Mouse (Mus musculus) forebrain, embryonic 14.5 days (tissue): ENCODE data around the gene Ythdf1. TPM values are rescaled to one million over a fixed set of nuclear protein-coding genes. Genes with fewer than 3 reads are reported as not detected.
A peak's percentile ranks its signal among the peaks of the same experiment; 100 is the strongest.

Experiments used
- ATAC-seq: fragments of 200-750 bp; cut with Nextera tagmentation; 2 replicates; pipeline ENCODE4 v1.8.0; 2017; ENCODE audit warnings: mild to moderate bottlenecking, moderate library complexity
- DNase-seq: peaks from one replicate; pipeline ENCODE4 v3.0.0-alpha.2; 2015; ENCODE audit warnings: low spot score
- H3K27ac ChIP-seq: fragments of 300-500 bp; sonication (generic); 2 replicates; pipeline ENCODE4 v1.5.1; 2014; ENCODE audit warnings: low read depth, mild to moderate bottlenecking, control low read depth, low read length, moderate library complexity
- H3K27me3 ChIP-seq: fragments of 300-500 bp; sonication (generic); replicated peaks from 2 replicates; pipeline ENCODE4 v1.6.1; 2014; ENCODE audit warnings: low read length, control low read depth, mixed read lengths; ENCODE audit not compliant: control insufficient read depth, insufficient read depth
- H3K36me3 ChIP-seq: fragments of 300-500 bp; sonication (generic); 2 replicates; pipeline ENCODE4 v1.6.1; 2014; ENCODE audit warnings: low read length, control low read depth; ENCODE audit not compliant: control insufficient read depth, insufficient read depth
- H3K4me1 ChIP-seq: fragments of 300-500 bp; sonication (generic); 2 replicates; pipeline ENCODE4 v1.6.1; 2014; ENCODE audit warnings: antibody characterized with exemption, low read length, control low read depth; ENCODE audit not compliant: control insufficient read depth, insufficient read depth
- H3K4me2 ChIP-seq: fragments of 300-500 bp; sonication (generic); 2 replicates; pipeline ENCODE4 v1.6.1; 2014; ENCODE audit warnings: mild to moderate bottlenecking, control low read depth, low read length
- H3K4me3 ChIP-seq: fragments of 300-500 bp; sonication (generic); 2 replicates; pipeline ENCODE4 v1.5.1; 2014; ENCODE audit warnings: low read depth, low read length, control low read depth
- H3K9ac ChIP-seq: fragments of 300-500 bp; sonication (generic); 2 replicates; pipeline ENCODE4 v1.6.1; 2014; ENCODE audit warnings: mild to moderate bottlenecking, low read length, control low read depth, moderate library complexity
- H3K9me3 ChIP-seq: fragments of 300-500 bp; sonication (generic); replicated peaks from 2 replicates; pipeline ENCODE4 v1.6.1; 2016; ENCODE audit warnings: low read length, control low read depth, mixed read lengths; ENCODE audit not compliant: control insufficient read depth
- WGBS: fragments of 180-500 bp; shearing (Covaris S2); extraction: QIAGEN DNeasy Blood & Tissue Kit; methylation state at CpG from one replicate; pipeline ENCODE4 v1.1.7; 2014; 5-methylcytosine and 5-hydroxymethylcytosine counted together
- polyA plus RNA-seq: library from polyadenylated mRNA; unstranded; fragments of >200 nt; fragmentation: Nextera tagmentation; extraction: Ambion mirVana; gene quantifications from 2 replicates; pipeline ENCODE4 v1.2.1, GENCODE M21; 2014

The Ythdf1 gene
- polyA plus RNA-seq, 1 experiment from 2014 or later = 24.5 TPM

DNA sequence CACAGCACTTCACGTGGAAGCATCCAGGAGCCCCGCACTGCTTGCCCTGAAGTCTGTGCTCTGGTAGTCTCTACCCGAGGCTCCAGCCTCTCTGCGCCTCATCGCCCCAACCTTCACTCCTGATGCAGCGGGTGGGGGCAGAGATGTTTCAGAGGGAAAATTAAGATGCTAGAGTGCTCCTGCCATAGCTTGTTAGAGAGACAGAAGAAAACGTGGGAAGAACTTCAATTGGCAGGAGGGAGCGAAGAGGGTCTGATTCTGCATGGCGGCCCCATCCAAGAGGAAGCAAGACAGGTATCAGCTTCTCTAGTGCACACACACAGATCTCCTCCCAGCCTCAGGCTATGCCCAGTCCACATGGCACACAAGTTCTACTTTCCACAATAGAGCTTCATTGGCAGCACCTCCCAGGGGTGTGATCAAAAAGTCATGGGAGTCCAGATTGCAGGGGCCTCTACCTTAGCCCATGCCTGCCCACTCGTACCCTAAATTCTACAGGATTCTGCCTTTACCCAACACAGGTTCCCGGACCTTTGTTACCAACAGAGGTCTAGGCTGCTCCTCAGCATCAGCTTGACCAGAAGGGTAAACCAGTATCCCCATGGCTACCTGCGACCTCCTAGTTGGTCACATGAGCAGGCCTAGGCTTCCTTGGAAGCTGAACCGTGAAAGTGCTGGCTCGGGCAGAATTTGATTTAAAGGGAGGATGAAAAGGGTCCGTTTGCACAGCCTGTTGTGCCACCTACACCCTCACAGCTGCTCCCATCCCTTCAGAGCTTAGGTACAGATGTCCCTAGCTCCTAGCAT lies 23.7 kb downstream of the Ythdf1 start:
- peaks cover 12% of the 10 kb centered on the region for H3K4me1 ChIP-seq
- H3K9ac ChIP-seq = peak overlapping the region; percentile 56; the same call in 1 of the 2 replicates
- peak overlapping the region; percentile 65 for H3K27ac ChIP-seq
- 0 out of 2 replicates have a peak overlapping the region, but pooled peaks have one; percentile 60 for H3K4me2 ChIP-seq
- no peak for DNase-seq
- H3K9me3 ChIP-seq = no peaks in the 10 kb centered on the region
- no peak overlapping the region for H3K4me3 ChIP-seq
- 0 out of 2 replicates have a peak, but pooled peaks cover 9% of the 10 kb centered on the region for H3K27me3 ChIP-seq
- ATAC-seq = no peak
- H3K36me3 ChIP-seq = peaks cover 4% of the 10 kb centered on the region; the same call in 1 of the 2 replicates
- WGBS = 72% methylated on average over 15 of the region's 15 CpGs

DNA sequence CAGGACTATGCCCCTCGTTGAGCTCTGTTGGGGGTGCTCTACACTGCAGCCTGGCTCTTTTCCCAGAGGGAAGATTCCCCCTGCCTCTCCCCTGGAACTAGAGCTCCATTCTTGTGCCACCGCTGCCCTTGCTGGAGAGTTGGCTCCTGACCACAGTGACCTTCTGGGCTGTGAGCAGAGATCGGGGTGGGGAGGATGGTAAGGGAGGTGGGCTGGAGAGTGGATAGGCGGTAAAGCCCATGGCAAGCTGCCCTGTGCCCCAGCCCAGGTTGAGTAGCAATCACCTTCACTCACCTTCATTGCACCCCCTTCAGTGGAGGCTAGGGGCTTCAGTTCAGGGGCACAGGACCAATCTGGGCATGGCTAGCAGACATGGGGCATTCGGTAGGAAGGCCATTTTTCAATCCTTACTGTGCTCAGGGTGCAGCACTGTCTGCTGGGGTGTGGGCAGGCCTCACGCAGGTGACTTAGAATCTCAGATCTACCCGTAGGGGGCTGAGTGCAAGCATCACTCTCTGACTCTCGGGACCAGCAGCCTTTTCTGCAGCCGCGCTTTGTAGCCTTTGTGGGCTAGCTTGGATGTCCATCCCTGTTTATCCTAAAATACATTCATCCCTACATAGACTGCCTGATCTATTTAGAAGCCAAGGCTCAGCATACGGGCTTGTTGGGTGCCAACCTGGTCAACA lies 24.8 kb downstream of the Ythdf1 start:
- WGBS = 80% methylated on average over 11 of the region's 11 CpGs
- Histone ChIP-seq H3K27ac (peak overlapping the region; percentile 65), H3K4me2 (peak overlapping the region; percentile 60), H3K27me3 (0 out of 2 replicates have a peak, but pooled peaks cover 10% of the 10 kb centered on the region), H3K36me3 (peaks cover 4% of the 10 kb centered on the region; the same call in 1 of the 2 replicates), H3K4me1 (peaks cover 12% of the 10 kb centered on the region), H3K9me3 (no peaks in the 10 kb centered on the region), H3K4me3 (peak overlapping the region; percentile 79), H3K9ac (peak overlapping the region; percentile 56)
- ATAC-seq (no peak), DNase-seq (no peak)

DNA sequence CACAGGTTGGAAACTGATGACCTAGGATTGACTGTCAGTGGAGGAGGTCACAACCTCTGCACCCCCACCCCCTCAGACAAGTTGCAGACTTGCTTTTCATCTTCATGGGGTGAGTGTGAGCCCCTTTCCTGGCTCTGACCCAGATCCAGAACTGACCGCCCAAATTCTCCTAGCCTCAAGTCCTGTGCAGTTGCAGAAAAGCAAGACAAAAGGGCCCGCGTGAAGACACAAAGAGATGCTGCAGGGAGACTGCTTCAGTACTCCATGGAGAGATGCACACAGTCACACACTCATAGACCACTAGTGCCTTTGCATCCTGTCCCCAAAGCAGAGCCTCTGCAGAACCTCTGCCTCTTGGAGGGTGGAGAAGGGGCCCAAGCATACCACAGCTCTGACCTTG lies 25.4 kb downstream of the Ythdf1 start:
- Histone ChIP-seq H3K9me3 (no peaks in the 10 kb centered on the region), H3K27me3 (0 out of 2 replicates have a peak, but pooled peaks cover 11% of the 10 kb centered on the region), H3K9ac (peak overlapping the region; percentile 56), H3K4me2 (peak overlapping the region; percentile 60), H3K27ac (peak overlapping the region; percentile 65), H3K36me3 (peaks cover 4% of the 10 kb centered on the region; the same call in 1 of the 2 replicates), H3K4me3 (peak overlapping the region; percentile 79), H3K4me1 (peaks cover 12% of the 10 kb centered on the region)
- 64% methylated on average over 3 of the region's 3 CpGs for WGBS
- ATAC-seq (no peak), DNase-seq (no peak)

DNA sequence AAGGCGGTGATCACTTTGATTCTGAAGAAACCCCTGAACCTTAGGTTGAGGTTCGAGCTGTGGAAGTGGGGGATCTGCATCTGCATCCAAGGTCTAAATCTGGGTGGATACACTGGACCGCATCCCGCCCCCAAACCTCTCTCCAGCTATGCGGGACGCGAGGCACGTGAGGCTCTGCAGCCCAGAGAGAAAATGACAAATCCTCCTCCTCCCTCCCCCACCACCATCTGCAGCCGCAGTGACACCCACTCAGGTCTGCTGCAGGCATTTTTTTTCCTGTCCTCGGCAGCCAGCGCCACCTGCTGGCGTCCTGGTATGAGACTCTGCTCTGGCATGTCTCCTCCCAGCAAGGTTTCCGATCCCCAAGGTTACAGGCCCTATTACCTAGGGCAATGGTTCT lies 26.0 kb downstream of the Ythdf1 start:
- H3K4me3 ChIP-seq = peak overlapping the region; percentile 79
- peak; percentile 61 for ATAC-seq
- peaks cover 18% of the 10 kb centered on the region for H3K4me1 ChIP-seq

DNA sequence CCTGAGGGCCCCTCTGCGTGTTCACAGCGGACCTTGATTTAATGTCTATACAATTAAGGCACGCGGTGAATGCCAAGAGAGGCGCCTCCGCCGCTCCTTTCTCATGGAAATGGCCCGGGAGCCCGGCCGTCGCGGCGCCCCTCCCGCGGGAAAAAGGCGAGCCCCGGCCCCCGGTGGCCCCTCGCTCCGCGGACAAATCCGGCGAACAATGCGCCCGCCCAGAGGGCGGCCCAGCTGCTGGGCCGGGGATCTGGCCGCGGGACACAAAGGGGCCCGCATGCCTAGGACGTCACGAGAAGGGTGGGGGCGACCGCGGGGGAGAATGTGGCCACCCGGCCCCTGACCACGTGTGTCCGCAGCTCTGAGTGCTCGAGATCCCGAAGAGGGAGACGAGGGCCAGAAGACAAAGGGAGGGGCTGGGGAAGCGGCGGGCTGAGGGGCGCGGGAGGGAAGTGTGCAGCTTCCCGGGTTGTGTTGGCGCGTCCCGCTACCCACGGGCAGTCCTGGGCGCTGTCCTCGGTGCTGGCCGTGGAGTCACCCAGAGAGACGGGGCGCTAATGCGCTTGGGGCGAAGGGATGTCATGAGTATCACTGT lies 26.6 kb downstream of the Ythdf1 start:
- peak overlapping the region; percentile 60 for H3K4me2 ChIP-seq
- H3K27ac ChIP-seq = peak overlapping the region; percentile 99
- H3K27me3 ChIP-seq = 0 out of 2 replicates have a peak, but pooled peaks cover 14% of the 10 kb centered on the region
- peak overlapping the region; percentile 99 for H3K9ac ChIP-seq
- no peaks in the 10 kb centered on the region for H3K9me3 ChIP-seq
- H3K4me3 ChIP-seq = peak overlapping the region; percentile 79
- peaks cover 24% of the 10 kb centered on the region for H3K4me1 ChIP-seq
- DNase-seq (peak; percentile 72), ATAC-seq (peak; percentile 38)
- WGBS = under 1% methylated on average over 56 of the region's 57 CpGs
- H3K36me3 ChIP-seq = peaks cover 4% of the 10 kb centered on the region; the same call in 1 of the 2 replicates

More for the DNA sequence above, 26.0 kb downstream of the Ythdf1 start:
- Histone ChIP-seq H3K9ac (peak overlapping the region; percentile 99), H3K27ac (peak overlapping the region; percentile 99), H3K36me3 (peaks cover 4% of the 10 kb centered on the region; the same call in 1 of the 2 replicates), H3K9me3 (no peaks in the 10 kb centered on the region), H3K27me3 (0 out of 2 replicates have a peak, but pooled peaks cover 14% of the 10 kb centered on the region), H3K4me2 (peak overlapping the region; percentile 60)
- peak; percentile 97 for DNase-seq
- 0% methylated on average over 13 of the region's 13 CpGs for WGBS

GRCm38 (mm10) chr2:180893537-180894028 lies 27.2 kb downstream of the Ythdf1 start:
- Histone ChIP-seq H3K9ac (peak overlapping the region; percentile 99), H3K4me3 (peak overlapping the region; percentile 79), H3K36me3 (peaks cover 4% of the 10 kb centered on the region; the same call in 1 of the 2 replicates), H3K4me2 (peak overlapping the region; percentile 60), H3K27me3 (0 out of 2 replicates have a peak, but pooled peaks cover 14% of the 10 kb centered on the region), H3K9me3 (no peaks in the 10 kb centered on the region), H3K4me1 (peaks cover 24% of the 10 kb centered on the region), H3K27ac (peak overlapping the region; percentile 99)
- DNase-seq = no peak
- peak; percentile 33 for ATAC-seq
- WGBS = under 1% methylated on average over 44 of the region's 50 CpGs

DNA sequence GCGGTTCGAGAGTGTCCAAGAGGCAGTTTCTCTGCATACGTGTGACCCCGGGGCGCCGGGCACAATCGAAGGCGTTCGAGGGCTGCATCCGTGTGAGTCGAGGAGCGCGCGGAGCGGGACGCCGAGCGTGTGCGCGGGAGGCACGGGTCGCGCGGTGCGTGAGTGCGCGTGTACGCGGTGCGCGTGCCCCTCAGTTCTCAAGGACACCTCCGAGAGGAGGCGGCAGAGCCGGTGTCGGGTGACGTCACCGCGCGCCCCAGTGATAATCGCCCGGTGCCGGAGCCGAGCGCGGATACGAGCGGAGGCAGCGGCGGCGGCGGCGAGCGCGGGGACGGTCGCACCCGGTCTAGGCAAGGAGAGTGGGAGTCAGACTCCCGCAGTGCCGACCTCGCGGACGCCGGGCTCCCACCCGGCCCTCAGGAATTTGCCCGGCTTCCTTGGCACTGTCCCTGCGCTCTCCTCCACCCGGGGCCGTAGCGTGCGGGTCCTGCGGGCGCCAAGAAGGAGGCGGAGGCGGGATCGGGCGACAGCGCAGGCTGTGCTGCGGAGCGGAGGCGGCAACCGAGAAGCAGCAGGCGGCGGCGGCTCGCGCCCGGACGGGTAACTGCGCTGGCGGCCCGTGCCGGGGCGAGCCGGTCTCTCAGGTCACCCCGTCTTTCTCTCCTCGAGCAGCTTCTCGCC lies 27.8 kb downstream of the Ythdf1 start:
- H3K27me3 ChIP-seq = 0 out of 2 replicates have a peak, but pooled peaks cover 14% of the 10 kb centered on the region
- peak overlapping the region; percentile 79 for H3K4me3 ChIP-seq
- peaks cover 4% of the 10 kb centered on the region; the same call in 1 of the 2 replicates for H3K36me3 ChIP-seq
- peak overlapping the region; percentile 99 for H3K9ac ChIP-seq
- peaks cover 24% of the 10 kb centered on the region for H3K4me1 ChIP-seq
- peak overlapping the region; percentile 60 for H3K4me2 ChIP-seq
- ATAC-seq (peak; percentile 49), DNase-seq (peak; percentile 94)
- WGBS = under 1% methylated on average over 87 of the region's 97 CpGs
- H3K9me3 ChIP-seq = no peaks in the 10 kb centered on the region
- H3K27ac ChIP-seq = peak overlapping the region; percentile 99
